Mouse (Mus musculus): Measurements from ENCODE around the gene Cul7. TPM values are rescaled to one million over a fixed set of nuclear protein-coding genes. Genes with fewer than 3 reads are reported as not detected.

Gene Cul7
- total and polyA plus RNA-seq, 3 experiments: 33.3 to 82.5 (median 68.1) TPM

- H3K27ac ChIP-seq (ENCODE audit: insufficient read depth, low read depth): no peak overlapping the region
- no peak for TF ChIP-seq MYC (IDR thresholded peaks at IDR 0.05; ENCODE audit: low read depth, low read length)
- no peak for TF ChIP-seq POLR2AphosphoS2 (IDR thresholded peaks at IDR 0.05; ENCODE audit: low read depth, low read length)
- TF ChIP-seq HCFC1 (IDR thresholded peaks at IDR 0.05; ENCODE audit: low read depth, low read length): no peak
- TF ChIP-seq SMC3 (IDR thresholded peaks at IDR 0.05; ENCODE audit: low read depth, low read length): peak; percentile 82
- TF ChIP-seq E2F4 (IDR thresholded peaks at IDR 0.05; ENCODE audit: insufficient replicate concordance, low read depth, low read length): no peak
- no peak for TF ChIP-seq USF1 (IDR thresholded peaks at IDR 0.05; ENCODE audit: low read depth, low read length)
- TF ChIP-seq JUND (conservative IDR thresholded peaks at IDR 0.05; ENCODE audit: low read depth, low read length): no peak
- TF ChIP-seq MEF2A (IDR thresholded peaks at IDR 0.05; ENCODE audit: borderline replicate concordance, low read depth, low read length): no peak
- no peak for TF ChIP-seq PAX5 (IDR thresholded peaks at IDR 0.05; ENCODE audit: low read length)
- TF ChIP-seq IRF4 (IDR thresholded peaks at IDR 0.05; ENCODE audit: low read depth, low read length): no peak
- no peak for TF ChIP-seq NRF1 (IDR thresholded peaks at IDR 0.05; ENCODE audit: low read depth, low read length)
- TF ChIP-seq ELF1 (IDR thresholded peaks at IDR 0.05; ENCODE audit: low read depth, low read length): no peak
- no peak for TF ChIP-seq POLR2A (IDR thresholded peaks at IDR 0.05; ENCODE audit: low read depth, low read length)
- TF ChIP-seq BHLHE40 (IDR thresholded peaks at IDR 0.05; ENCODE audit: low read depth, low read length): no peak
- TF ChIP-seq MXI1 (IDR thresholded peaks at IDR 0.05; ENCODE audit: low read depth, low read length): no peak
- TF ChIP-seq RAD21 (IDR thresholded peaks at IDR 0.05; ENCODE audit: low read depth, low read length): peak; percentile 82
- no peak for TF ChIP-seq EP300 (IDR thresholded peaks at IDR 0.05; ENCODE audit: low read length)
- peak; percentile 54 to 89; a peak in 3 of 4 replicates for TF ChIP-seq CTCF (conservative IDR thresholded peaks at IDR 0.05 in 1 of 2, IDR thresholded peaks at IDR 0.05 in 1 of 2; ENCODE audit: low read depth in 2 of 2, low read length in 2 of 2)
- no peak for TF ChIP-seq JUN (IDR thresholded peaks at IDR 0.05; ENCODE audit: insufficient read depth, low read depth, low read length)
- no peak for TF ChIP-seq SIN3A (IDR thresholded peaks at IDR 0.05; ENCODE audit: low read length)
- no peak for TF ChIP-seq MAZ (IDR thresholded peaks at IDR 0.05; ENCODE audit: low read depth, low read length)
- no peak for TF ChIP-seq ZMIZ1 (IDR thresholded peaks at IDR 0.05; ENCODE audit: low read depth, low read length)
- no peak for TF ChIP-seq UBTF (IDR thresholded peaks at IDR 0.05; ENCODE audit: low read depth, low read length)
- TF ChIP-seq TCF12 (IDR thresholded peaks at IDR 0.05; ENCODE audit: low read depth, low read length): no peak
- TF ChIP-seq ZC3H11A (IDR thresholded peaks at IDR 0.05; ENCODE audit: low read depth, low read length): peak; percentile 37; the same call in 1 of the 2 replicates
- H3K9me3 ChIP-seq (replicated peaks; ENCODE audit: low read length): no peaks in the 10 kb centered on the region
- no peak overlapping the region for H3K4me3 ChIP-seq (replicated peaks in 1 of 3; ENCODE audit: low read depth in 2 of 3, low read length in 2 of 3, poor library complexity in 1 of 3)
- H3K79me2 ChIP-seq (replicated peaks; ENCODE audit: control insufficient read depth, extremely low read depth, insufficient read depth, poor library complexity, severe bottlenecking): no peaks in the 10 kb centered on the region
- no peaks in the 10 kb centered on the region for H3K27me3 ChIP-seq (replicated peaks)
- no peak overlapping the region for H3K9ac ChIP-seq (ENCODE audit: insufficient read depth, low read depth)
- no peaks in the 10 kb centered on the region for H3K4me1 ChIP-seq (ENCODE audit: control insufficient read depth in 1 of 2, insufficient read depth in 2 of 2)
- in situ Hi-C loops (cut with MboI; ENCODE audit: low pct_ligation_motif_present, low pct_unique_long_range_greater_than_20kb, low sequenced_read_pairs): no loop called here
- H3K4me2 ChIP-seq (ENCODE audit: insufficient read depth, low read depth, poor library complexity, severe bottlenecking): no peak overlapping the region
- peaks cover 0 to 62% of the 10 kb centered on the region in 2 experiments for H3K36me3 ChIP-seq (replicated peaks in 1 of 2; ENCODE audit: control insufficient read depth in 1 of 2, insufficient read depth in 1 of 2, low read length in 1 of 2)
- peak; percentile 65 for DNase-seq (ENCODE audit: extremely low read depth)
- dilution Hi-C loops (cut with MboI; ENCODE audit: extremely low pct_ligation_motif_present, extremely low pct_unique_long_range_greater_than_20kb, low sequenced_read_pairs): no loop called here
Measured at GRCm38 (mm10) chr17:46636831-46637523, 13.2 kb upstream of the Cul7 start.

Measured in CH12.LX (cell line).